8 mouse cellular contexts compared by ENCODE assay signal in the genomic region with DNA sequence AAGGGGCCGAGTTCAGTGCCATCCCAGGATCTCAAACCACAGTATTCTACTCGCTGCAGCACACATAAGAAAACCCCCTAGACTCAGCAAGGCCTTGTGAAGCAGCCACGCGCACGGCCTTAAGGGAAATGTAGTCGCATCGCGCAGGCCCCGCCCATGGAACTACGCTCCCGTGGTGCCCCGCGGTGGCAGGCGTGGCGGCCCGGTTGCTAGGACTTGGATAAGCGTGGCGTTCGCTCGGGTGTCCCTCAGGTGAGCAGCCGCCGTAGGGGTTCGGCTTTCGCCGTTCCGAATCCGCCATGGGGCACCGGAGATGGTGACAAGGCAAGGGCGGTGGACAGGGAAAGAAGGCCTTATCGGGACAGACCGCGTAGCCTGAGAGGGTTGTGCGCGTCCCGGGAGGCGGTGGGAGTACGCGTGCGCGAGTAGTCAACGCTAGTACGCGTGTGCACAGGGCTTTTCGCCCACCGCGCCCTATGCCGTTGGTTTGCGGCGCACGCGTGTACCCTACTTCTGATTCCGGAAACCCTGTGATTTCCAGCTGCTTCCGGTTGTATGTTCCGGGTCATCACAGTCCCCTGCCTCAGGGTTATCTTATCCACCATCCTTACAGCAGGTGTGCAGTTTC. TPM values are rescaled to one million over a fixed set of nuclear protein-coding genes. Genes with fewer than 3 reads are reported as not detected.
DNase-seq lines count a peak whose midpoint lies in the region; ATAC-seq and TF ChIP-seq lines count a peak whose summit lies in the region.

TSS of gene Scamp4 (plus strand) at position 175 of the 628 bp plus-strand sequence.
TSS of gene Adat3 (plus strand) at position 183 of the 628 bp plus-strand sequence.

- peak within 1 kb of the TSS; percentile 82 for H3K27ac ChIP-seq in brown adipose tissue, adult 24 weeks (replicated peaks; ENCODE audit: low read depth, low read length)
- H3K27ac ChIP-seq in heart, embryonic 15.5 days = peak within 1 kb of the TSS; percentile 88
- H3K27ac ChIP-seq in liver, embryonic 14.5 days = peak within 1 kb of the TSS; percentile 97
- H3K27ac ChIP-seq in neural tube, embryonic 11.5 days (ENCODE audit: low read depth, low read length) = peak within 1 kb of the TSS; percentile 78
- peak within 1 kb of the TSS; percentile 91 for H3K27ac ChIP-seq in stomach, postnatal 0 days (replicated peaks)

- H3K9me3 ChIP-seq in heart, embryonic 15.5 days (replicated peaks) = no peaks in the 10 kb centered on the region
- no peaks in the 10 kb centered on the region for H3K9me3 ChIP-seq in liver, embryonic 14.5 days (ENCODE audit: control insufficient read depth, low read length)
- no peaks in the 10 kb centered on the region for H3K9me3 ChIP-seq in neural tube, embryonic 11.5 days (ENCODE audit: control insufficient read depth, low read length)
- H3K9me3 ChIP-seq in stomach, postnatal 0 days (ENCODE audit: control insufficient read depth, low read length) = no peaks in the 10 kb centered on the region

- WGBS in heart, embryonic 15.5 days = under 1% methylated on average over 54 of the region's 54 CpGs
- under 1% methylated on average over 54 of the region's 54 CpGs for WGBS in liver, embryonic 14.5 days (ENCODE audit: insufficient replicate concordance)
- WGBS in neural tube, embryonic 11.5 days = under 1% methylated on average over 54 of the region's 54 CpGs
- WGBS in stomach, postnatal 0 days = under 1% methylated on average over 54 of the region's 54 CpGs

- peak; percentile 97 for DNase-seq in CD4-positive, CD25-positive, alpha-beta regulatory T cell, adult 2 months (ENCODE audit: low read depth, low spot score)
- peak; percentile 90 for DNase-seq in fibroblast of lung, adult 2 months (ENCODE audit: low read depth)
- peak; percentile 96 to 97 for DNase-seq in kidney, postnatal 25 days
- DNase-seq in liver, embryonic 14.5 days (ENCODE audit: low read depth in 3 of 3, low spot score in 3 of 3) = peak; percentile 87 to 91 (median 89)
- peak; percentile 96 for DNase-seq in neural tube, embryonic 11.5 days (ENCODE audit: low spot score)
- peak; percentile 96 for DNase-seq in stomach, postnatal 0 days (ENCODE audit: low spot score)

- H3K4me2 ChIP-seq in heart, embryonic 15.5 days = peak within 1 kb of the TSS; percentile 84
- peak within 1 kb of the TSS; percentile 100 for H3K4me2 ChIP-seq in liver, embryonic 14.5 days (ENCODE audit: low read depth)
- H3K4me2 ChIP-seq in neural tube, embryonic 11.5 days (ENCODE audit: low read depth) = peak within 1 kb of the TSS; percentile 97
- peak within 1 kb of the TSS; percentile 91 for H3K4me2 ChIP-seq in stomach, postnatal 0 days (replicated peaks; ENCODE audit: low read depth)

- H3K4me1 ChIP-seq in brown adipose tissue, adult 24 weeks (ENCODE audit: control insufficient read depth, insufficient read depth, insufficient read length, low read length) = peaks cover 6% of the 10 kb centered on the region
- peaks cover 16% of the 10 kb centered on the region for H3K4me1 ChIP-seq in heart, embryonic 15.5 days (replicated peaks)
- H3K4me1 ChIP-seq in liver, embryonic 14.5 days (replicated peaks; ENCODE audit: control insufficient read depth in 2 of 2, insufficient read depth in 2 of 2, low read length in 1 of 2) = peaks cover 49 to 51% of the 10 kb centered on the region in 2 experiments
- peaks cover 8% of the 10 kb centered on the region for H3K4me1 ChIP-seq in neural tube, embryonic 11.5 days (ENCODE audit: control insufficient read depth, insufficient read depth, low read length)
- peaks cover 3% of the 10 kb centered on the region; the same call in 1 of the 2 replicates for H3K4me1 ChIP-seq in stomach, postnatal 0 days (replicated peaks; ENCODE audit: control insufficient read depth, insufficient read depth)

- no peak for TF ChIP-seq EP300 in liver, embryonic 14.5 days (IDR thresholded peaks at IDR 0.05; ENCODE audit: low read depth)
- TF ChIP-seq EP300 in stomach, postnatal 0 days (optimal IDR thresholded peaks at IDR 0.05) = no peak

- H3K4me3 ChIP-seq in brown adipose tissue, adult 24 weeks (ENCODE audit: insufficient read depth, low read depth, low read length) = peak within 1 kb of the TSS; percentile 92
- H3K4me3 ChIP-seq in heart, embryonic 15.5 days = peak within 1 kb of the TSS; percentile 65
- H3K4me3 ChIP-seq in liver, embryonic 14.5 days (ENCODE audit: insufficient read depth in 1 of 2, low read depth in 2 of 2, low read length in 2 of 2) = peak within 1 kb of the TSS; percentile 63 to 75
- H3K4me3 ChIP-seq in neural tube, embryonic 11.5 days (ENCODE audit: low read depth, low read length) = peak within 1 kb of the TSS; percentile 56
- peak within 1 kb of the TSS; percentile 70 for H3K4me3 ChIP-seq in stomach, postnatal 0 days (ENCODE audit: low read depth, low read length)

- TF ChIP-seq CTCF in liver, embryonic 14.5 days (IDR thresholded peaks at IDR 0.05; ENCODE audit: low read depth) = no peak
- TF ChIP-seq CTCF in stomach, postnatal 0 days (IDR thresholded peaks at IDR 0.05; ENCODE audit: low read depth) = no peak

- H3K27me3 ChIP-seq in heart, embryonic 15.5 days = no peaks in the 10 kb centered on the region
- no peaks in the 10 kb centered on the region for H3K27me3 ChIP-seq in liver, embryonic 14.5 days (ENCODE audit: control insufficient read depth, insufficient read depth, low read length)
- H3K27me3 ChIP-seq in neural tube, embryonic 11.5 days (ENCODE audit: control insufficient read depth, insufficient read depth, low read length) = no peaks in the 10 kb centered on the region
- H3K27me3 ChIP-seq in stomach, postnatal 0 days (ENCODE audit: control insufficient read depth, insufficient read depth, low read length) = no peaks in the 10 kb centered on the region

- H3K36me3 ChIP-seq in heart, embryonic 15.5 days = peaks cover 13% of the 10 kb centered on the region
- peaks cover 19% of the 10 kb centered on the region for H3K36me3 ChIP-seq in liver, embryonic 14.5 days (replicated peaks; ENCODE audit: control insufficient read depth, insufficient read depth, low read depth)
- peaks cover 9% of the 10 kb centered on the region for H3K36me3 ChIP-seq in neural tube, embryonic 11.5 days (ENCODE audit: control insufficient read depth, insufficient read depth, low read length)
- peaks cover 6% of the 10 kb centered on the region for H3K36me3 ChIP-seq in stomach, postnatal 0 days (ENCODE audit: control insufficient read depth, insufficient read depth, low read length)

- peak; percentile 91 for ATAC-seq in heart, embryonic 15.5 days (replicated peaks; ENCODE audit: insufficient number of reproducible peaks, insufficient read depth, low FRiP score, low read depth)
- ATAC-seq in liver, embryonic 14.5 days (ENCODE audit: insufficient read depth) = peak; percentile 87
- peak; percentile 94 for ATAC-seq in neural tube, embryonic 11.5 days (ENCODE audit: insufficient read depth, low FRiP score, low TSS enrichment)
- ATAC-seq in stomach, postnatal 0 days (ENCODE audit: low FRiP score, low TSS enrichment) = peak; percentile 89

- peak within 1 kb of the TSS; percentile 67 for H3K9ac ChIP-seq in heart, embryonic 15.5 days
- H3K9ac ChIP-seq in liver, embryonic 14.5 days (replicated peaks) = peak within 1 kb of the TSS; percentile 81
- peak within 1 kb of the TSS; percentile 70 for H3K9ac ChIP-seq in neural tube, embryonic 11.5 days (ENCODE audit: low read length)
- H3K9ac ChIP-seq in stomach, postnatal 0 days (ENCODE audit: low read length) = peak within 1 kb of the TSS; percentile 68

RNA-seq across cellular contexts. Expression of gene Scamp4, which starts in this region (rescaled TPM):
- 14.6 and 16.2 TPM in 2 replicates for polyA plus RNA-seq in brown adipose tissue, adult 24 weeks (2012; ENCODE audit: insufficient read depth, insufficient read length, missing spikeins)
- 55.9 and 71.6 TPM in 2 replicates for polyA plus RNA-seq in heart, embryonic 15.5 days (2015; fragmentation: Nextera tagmentation; extraction: Ambion mirVana)
- 22.0 and 27.6 TPM in 2 replicates for polyA plus RNA-seq in liver, embryonic 14.5 days (2012; rRNA removed)
- polyA plus RNA-seq in liver, embryonic 14.5 days (2014; fragmentation: Nextera tagmentation; extraction: Ambion mirVana) = 34.6 and 39.8 TPM in 2 replicates
- 72.1 and 77.7 TPM in 2 replicates for polyA plus RNA-seq in neural tube, embryonic 11.5 days (2014; fragmentation: Nextera tagmentation; extraction: Ambion mirVana)
- polyA plus RNA-seq in stomach, postnatal 0 days (2015; fragmentation: Nextera tagmentation; extraction: Ambion mirVana) = 67.8 and 77.3 TPM in 2 replicates

RNA-seq across cellular contexts. Expression of gene Adat3, which starts in this region (rescaled TPM):
- 1.0 TPM in 1 of 2 replicates, not detected in the other for polyA plus RNA-seq in brown adipose tissue, adult 24 weeks (2012; ENCODE audit: insufficient read depth, insufficient read length, missing spikeins)
- 3.0 and 3.9 TPM in 2 replicates for polyA plus RNA-seq in heart, embryonic 15.5 days (2015; fragmentation: Nextera tagmentation; extraction: Ambion mirVana)
- 6.3 and 6.4 TPM in 2 replicates for polyA plus RNA-seq in liver, embryonic 14.5 days (2012; rRNA removed)
- 3.8 and 4.9 TPM in 2 replicates for polyA plus RNA-seq in liver, embryonic 14.5 days (2014; fragmentation: Nextera tagmentation; extraction: Ambion mirVana)
- polyA plus RNA-seq in neural tube, embryonic 11.5 days (2014; fragmentation: Nextera tagmentation; extraction: Ambion mirVana) = 8.0 and 10.9 TPM in 2 replicates
- 4.1 and 4.3 TPM in 2 replicates for polyA plus RNA-seq in stomach, postnatal 0 days (2015; fragmentation: Nextera tagmentation; extraction: Ambion mirVana)

Comparison
In these comparisons a context has a peak if more than half of its experiments do, and no peak if none do; other contexts are left out.
1. Peak in every context shown above with its lines: DNase-seq, ATAC-seq, H3K4me3 ChIP-seq and H3K27ac ChIP-seq.